Mouse (Mus musculus) ovary, adult 18-20 months (tissue): Measurements from ENCODE around the gene Asah2.

Experiments
- DNase-seq: peaks from one replicate; pipeline ENCODE4 v3.0.0; 2022; ENCODE audit warnings: low spot score, mixed read lengths

The Asah2 gene

GRCm38 (mm10) chr19:31971998-31972397 lies 136.0 kb downstream of the Asah2 start:
- DNase-seq = peak; percentile 53

- no peak for DNase-seq
Observed at GRCm38 (mm10) chr19:31971405-31971804, 136.6 kb downstream of the Asah2 start.

GRCm38 (mm10) chr19:31967933-31968532 lies 140.0 kb downstream of the Asah2 start:
- no peak for DNase-seq

GRCm38 (mm10) chr19:31963147-31963546 lies 144.9 kb downstream of the Asah2 start:
- no peak for DNase-seq

GRCm38 (mm10) chr19:31960434-31960833 lies 147.6 kb downstream of the Asah2 start:
- DNase-seq = no peak

- DNase-seq = no peak
Observed at GRCm38 (mm10) chr19:31956359-31956758, 151.7 kb downstream of the Asah2 start.

- no peak for DNase-seq
Observed at GRCm38 (mm10) chr19:31954696-31955095, 153.3 kb downstream of the Asah2 start.

- DNase-seq = no peak
Observed at GRCm38 (mm10) chr19:31954267-31954666, 153.7 kb downstream of the Asah2 start.

- no peak for DNase-seq
Observed at GRCm38 (mm10) chr19:31953799-31954198, 154.2 kb downstream of the Asah2 start.

GRCm38 (mm10) chr19:31950793-31951489 lies 157.1 kb downstream of the Asah2 start:
- DNase-seq = no peak
